29 mouse cellular contexts compared by ENCODE assay signal in genomic region chr13:102716973-102717372, GRCm38 (mm10). TPM values are rescaled to one million over a fixed set of nuclear protein-coding genes. Genes with fewer than 3 reads are reported as not detected.
DNase-seq lines count a peak whose midpoint lies in the region; ATAC-seq and TF ChIP-seq lines count a peak whose summit lies in the region.
"Had no signal": no experiment of that assay in that cellular context is flagged by ENCODE, and none has a peak within 500 bp of the region (broad histone marks: within the 10 kb centered on the region; RNA-seq: fewer than 3 reads in every experiment).

No protein-coding gene starts in this region.

- H3K27me3 ChIP-seq in intestine, embryonic 14.5 days (replicated peaks; ENCODE audit: control insufficient read depth, insufficient read depth, low read length) = no peaks in the 10 kb centered on the region
- H3K27me3 ChIP-seq in intestine, embryonic 15.5 days (replicated peaks) = no peaks in the 10 kb centered on the region
- H3K27me3 ChIP-seq: embryonic facial prominence, embryonic 13.5 days; forebrain, embryonic 12.5 days; forebrain, embryonic 15.5 days; heart, embryonic 15.5 days; hindbrain, embryonic 13.5 days had no signal

- no peak for TF ChIP-seq CTCF in bone marrow macrophage, adult 2 months (IDR thresholded peaks at IDR 0.05; ENCODE audit: low read depth, low read length)
- TF ChIP-seq CTCF in layer of hippocampus, adult 2 months (conservative IDR thresholded peaks at IDR 0.05) = no peak

- WGBS in intestine, embryonic 14.5 days = 70% methylated on average over 1 of the region's 1 CpGs
- WGBS in intestine, embryonic 15.5 days = 74% methylated on average over 1 of the region's 1 CpGs

- H3K4me2 ChIP-seq in intestine, embryonic 14.5 days (ENCODE audit: low read length) = no peak overlapping the region
- H3K4me2 ChIP-seq in intestine, embryonic 15.5 days (replicated peaks) = no peak overlapping the region
- H3K4me2 ChIP-seq: embryonic facial prominence, embryonic 13.5 days; forebrain, embryonic 12.5 days; forebrain, embryonic 15.5 days; heart, embryonic 11.5 days; heart, embryonic 15.5 days; hindbrain, embryonic 13.5 days had no signal

- no peak overlapping the region for H3K9ac ChIP-seq in intestine, embryonic 14.5 days (ENCODE audit: low read length)
- no peak overlapping the region for H3K9ac ChIP-seq in intestine, embryonic 15.5 days
- H3K9ac ChIP-seq: embryonic facial prominence, embryonic 13.5 days; forebrain, embryonic 12.5 days; forebrain, embryonic 15.5 days; heart, embryonic 15.5 days; hindbrain, embryonic 13.5 days had no signal

- peak; percentile 6 for DNase-seq in intestine, embryonic 14.5 days (ENCODE audit: low spot score)
- no peak for DNase-seq in left cerebral cortex, adult 11 months (ENCODE audit: low spot score)
- DNase-seq in urinary bladder, postnatal 14 days (ENCODE audit: low spot score) = no peak
- no peak for DNase-seq in layer of hippocampus, adult 2 months (ENCODE audit: low spot score in 2 of 2)
- DNase-seq: adrenal gland, adult 2 months; adrenal gland, postnatal 36 days; cerebellum, adult 11 months; cerebellum, adult 2 months; cerebellum, adult 9-11 months; cerebellum, postnatal 25 days; embryo, embryonic 11 days; gastrocnemius, postnatal 25 days; heart, postnatal 10 days; heart, postnatal 36 days had no signal

- H3K4me3 ChIP-seq in intestine, embryonic 14.5 days (ENCODE audit: low read depth, low read length) = no peak overlapping the region
- H3K4me3 ChIP-seq in intestine, embryonic 15.5 days (replicated peaks) = no peak overlapping the region
- no peak overlapping the region for H3K4me3 ChIP-seq in bone marrow macrophage, adult 2 months (ENCODE audit: insufficient read depth, low read length)
- no peak overlapping the region for H3K4me3 ChIP-seq in layer of hippocampus, adult 2 months
- H3K4me3 ChIP-seq: embryonic facial prominence, embryonic 10.5 days; embryonic facial prominence, embryonic 13.5 days; erythroblast, embryonic 14.5 days; forebrain, embryonic 12.5 days; forebrain, embryonic 15.5 days; heart, embryonic 15.5 days; hindbrain, embryonic 10.5 days; hindbrain, embryonic 13.5 days had no signal

- no peak for TF ChIP-seq POLR2A in bone marrow macrophage, adult 2 months (IDR thresholded peaks at IDR 0.05; ENCODE audit: borderline replicate concordance, low read depth, low read length)

- no peaks in the 10 kb centered on the region for H3K36me3 ChIP-seq in intestine, embryonic 14.5 days (ENCODE audit: control insufficient read depth, insufficient read depth, low read length)
- H3K36me3 ChIP-seq in intestine, embryonic 15.5 days = no peaks in the 10 kb centered on the region
- H3K36me3 ChIP-seq: embryonic facial prominence, embryonic 10.5 days; embryonic facial prominence, embryonic 13.5 days; forebrain, embryonic 12.5 days; forebrain, embryonic 15.5 days; heart, embryonic 15.5 days; hindbrain, embryonic 10.5 days; hindbrain, embryonic 13.5 days had no signal

- no peak for ATAC-seq in intestine, embryonic 14.5 days (replicated peaks; ENCODE audit: low FRiP score, low TSS enrichment, low read depth)
- no peak for ATAC-seq in intestine, embryonic 15.5 days
- ATAC-seq in megakaryocyte, adult 5-6 weeks (ENCODE audit: poor library complexity, severe bottlenecking) = peak; percentile 87
- ATAC-seq in neutrophil, adult 5-6 weeks (ENCODE audit: extremely low read depth, insufficient number of reproducible peaks, low FRiP score, poor library complexity, severe bottlenecking) = peak; percentile 44; the same call in 1 of the 2 replicates
- ATAC-seq: CD4-positive, CD25-positive, alpha-beta regulatory T cell, adult 4 months; forebrain, embryonic 15.5 days; hindbrain, embryonic 16.5 days had no signal

- no peaks in the 10 kb centered on the region for H3K4me1 ChIP-seq in intestine, embryonic 14.5 days (replicated peaks; ENCODE audit: control insufficient read depth, insufficient read depth, low read length)
- no peaks in the 10 kb centered on the region for H3K4me1 ChIP-seq in intestine, embryonic 15.5 days (replicated peaks)
- H3K4me1 ChIP-seq in bone marrow macrophage, adult 2 months (ENCODE audit: control insufficient read depth, insufficient read depth, low read length) = peaks cover 24% of the 10 kb centered on the region
- H3K4me1 ChIP-seq: embryonic facial prominence, embryonic 13.5 days; forebrain, embryonic 12.5 days; forebrain, embryonic 15.5 days; heart, embryonic 15.5 days; hindbrain, embryonic 10.5 days; hindbrain, embryonic 13.5 days had no signal

- no peaks in the 10 kb centered on the region for H3K9me3 ChIP-seq in intestine, embryonic 14.5 days (ENCODE audit: control insufficient read depth, low read length)
- no peaks in the 10 kb centered on the region for H3K9me3 ChIP-seq in intestine, embryonic 15.5 days
- H3K9me3 ChIP-seq: embryonic facial prominence, embryonic 10.5 days; embryonic facial prominence, embryonic 13.5 days; forebrain, embryonic 12.5 days; forebrain, embryonic 15.5 days; heart, embryonic 15.5 days; hindbrain, embryonic 10.5 days; hindbrain, embryonic 13.5 days had no signal

- H3K27ac ChIP-seq in intestine, embryonic 14.5 days (ENCODE audit: low read depth) = no peak overlapping the region
- no peak overlapping the region for H3K27ac ChIP-seq in intestine, embryonic 15.5 days
- peak overlapping the region; percentile 59 for H3K27ac ChIP-seq in bone marrow macrophage, adult 2 months (ENCODE audit: insufficient read depth, low read depth, low read length)
- H3K27ac ChIP-seq in layer of hippocampus, adult 2 months = no peak overlapping the region
- H3K27ac ChIP-seq: embryonic facial prominence, embryonic 10.5 days; embryonic facial prominence, embryonic 13.5 days; forebrain, embryonic 12.5 days; forebrain, embryonic 15.5 days; heart, embryonic 15.5 days; hindbrain, embryonic 10.5 days; hindbrain, embryonic 13.5 days had no signal

RNA-seq across cellular contexts. Expression of gene Cd180, which starts 23.6 kb away (rescaled TPM):
- 0.51 and 0.55 TPM in 2 replicates for polyA plus RNA-seq in intestine, embryonic 14.5 days (2014; fragmentation: Nextera tagmentation; extraction: Ambion mirVana)
- polyA plus RNA-seq in intestine, embryonic 15.5 days (2015; fragmentation: Nextera tagmentation; extraction: Ambion mirVana) = 0.49 and 0.66 TPM in 2 replicates
- polyA plus RNA-seq in bone marrow macrophage, adult 2 months (2012; ENCODE audit: insufficient read depth, insufficient read length, missing spikeins) = 231 and 258 TPM in 2 replicates
- 223 and 239 TPM in 2 replicates for total RNA-seq in megakaryocyte, adult 5-6 weeks (2015)
- 49.9 and 60.6 TPM in 2 replicates for total RNA-seq in megakaryocyte, adult 5-6 weeks (2017)
- total RNA-seq in neutrophil, adult 5-6 weeks (2017) = 65.2 and 80.5 TPM in 2 replicates
- total RNA-seq in layer of hippocampus, adult 2 months (2021) = 1 to 10 TPM; 2.1 to 2.4 TPM
- polyA plus RNA-seq: erythroblast, embryonic 14.5 days had no signal

Comparison
In these comparisons a context has a peak if more than half of its experiments do, and no peak if none do; other contexts are left out.
1. ATAC-seq: peak in megakaryocyte, adult 5-6 weeks (single experiment) and neutrophil, adult 5-6 weeks (single experiment); none in intestine, embryonic 14.5 days (single experiment) and intestine, embryonic 15.5 days (single experiment).
2. RNA of gene Cd180, which starts 23.6 kb away (total RNA-seq): 49.9 to 239 TPM in megakaryocyte, adult 5-6 weeks and 65.2 to 80.5 TPM in neutrophil, adult 5-6 weeks; 2.1 to 2.4 TPM in layer of hippocampus, adult 2 months; every median in the first group is over 10 times any median in the second.